9 mouse cellular contexts compared by ENCODE assay signal in the genomic region with DNA sequence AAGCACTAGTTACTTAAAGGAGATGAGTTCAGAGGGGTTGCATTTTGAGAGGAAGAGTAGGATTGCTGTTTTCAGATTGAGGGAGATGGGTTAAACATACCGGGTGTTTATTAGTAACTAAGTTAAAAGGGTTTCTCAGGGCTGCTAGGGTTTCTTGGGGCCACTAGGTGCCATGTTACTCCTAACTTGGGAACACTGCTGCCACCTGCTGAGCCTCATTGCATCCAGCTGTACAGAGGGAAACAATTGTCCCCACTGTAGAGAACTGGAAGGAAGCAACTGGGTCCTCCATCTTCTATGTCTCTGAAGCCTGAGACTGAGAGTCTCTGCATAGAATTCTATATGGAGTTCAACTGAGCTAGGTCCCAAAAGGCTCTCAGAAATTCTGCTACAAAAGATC.
DNase-seq lines count a peak whose midpoint lies in the region.
"Had no signal": no experiment of that assay in that cellular context is flagged by ENCODE, and none has a peak within 500 bp of the region (broad histone marks: within the 10 kb centered on the region; RNA-seq: fewer than 3 reads in every experiment).

No protein-coding gene starts in this region.

- peak; percentile 16 for DNase-seq in heart, postnatal 4 days
- DNase-seq in heart, postnatal 25 days (ENCODE audit: low spot score): no peak
- DNase-seq in urinary bladder, postnatal 14 days (ENCODE audit: low spot score): peak; percentile 39
- DNase-seq in urinary bladder, adult 2 months (ENCODE audit: low spot score): no peak
- DNase-seq in induced T-regulatory cell, adult 2 months (ENCODE audit: low read depth): peak; percentile 26
- DNase-seq in thymus, postnatal 36 days: peak; percentile 11 to 29
- DNase-seq in layer of hippocampus, postnatal 10 days (ENCODE audit: low spot score in 2 of 2): no peak
- no peak for DNase-seq in cerebellum, adult 18-20 months
- DNase-seq: right cerebral cortex, postnatal 4 days had no signal

- intact Hi-C loops in heart, postnatal 25 days (cut with DNase I): loop anchor here (5.0 kb wide), 1 partner anchor 798 kb away; no protein-coding TSS in a partner anchor

Comparison
In these comparisons a context has a peak if more than half of its experiments do, and no peak if none do; other contexts are left out.
1. DNase-seq: peak in heart, postnatal 4 days (single experiment), urinary bladder, postnatal 14 days (single experiment), induced T-regulatory cell, adult 2 months (single experiment) and thymus, postnatal 36 days (2 of 2); none in heart, postnatal 25 days (single experiment), urinary bladder, adult 2 months (single experiment), layer of hippocampus, postnatal 10 days (0 of 2) and cerebellum, adult 18-20 months (0 of 2).